Mouse (Mus musculus) 416B (cell line): ENCODE results near the gene Enox1.
A peak's percentile ranks its signal among the peaks of the same experiment; 100 is the strongest.
"Not testable (repeated sequence)": the region's sequence is repeated elsewhere in the genome, so short reads cannot be mapped to it uniquely, and the experiment has no call there.

Experiments used
- DNase-seq: peaks from one replicate; pipeline ENCODE4 v3.0.0; 2011; ENCODE audit warnings: low read depth

The Enox1 gene

DNA sequence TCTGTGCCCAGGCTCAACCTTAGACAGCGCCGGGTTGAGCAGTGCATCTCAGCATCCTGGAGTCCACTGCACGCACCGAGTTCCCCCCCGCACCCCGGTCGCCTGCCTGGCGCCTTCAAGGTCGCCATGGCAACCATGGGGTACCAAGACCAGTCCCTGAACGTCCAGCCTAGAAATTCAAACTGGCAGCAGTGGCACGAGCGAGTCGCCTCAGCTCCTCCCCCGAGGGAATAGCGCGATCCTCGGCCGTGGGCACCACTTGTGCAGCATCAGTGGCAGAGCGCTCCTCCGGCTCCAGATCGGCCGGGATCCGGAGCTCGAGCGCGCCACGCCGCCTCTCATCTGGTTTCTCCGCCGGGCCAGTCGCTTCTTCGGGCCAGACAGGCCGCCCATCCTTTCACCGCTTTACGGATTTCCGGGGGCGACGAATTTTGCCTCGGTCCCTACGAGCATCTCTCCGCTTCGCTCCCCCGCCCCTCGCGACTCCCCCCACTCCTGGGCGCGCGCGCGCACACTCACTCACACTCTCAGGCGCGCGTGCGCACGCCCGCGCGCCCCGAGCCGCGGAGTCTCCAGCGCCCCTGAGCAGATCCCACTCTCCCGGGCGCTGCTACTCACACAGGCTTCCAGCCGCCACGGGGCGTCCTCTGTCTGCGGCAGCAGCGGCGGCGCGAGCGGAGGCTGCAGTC, at the start of gene Enox1:
Gene Enox1, plus strand, starts transcription at position 542 of the 689 bp plus-strand sequence.
- no peak for DNase-seq

DNA sequence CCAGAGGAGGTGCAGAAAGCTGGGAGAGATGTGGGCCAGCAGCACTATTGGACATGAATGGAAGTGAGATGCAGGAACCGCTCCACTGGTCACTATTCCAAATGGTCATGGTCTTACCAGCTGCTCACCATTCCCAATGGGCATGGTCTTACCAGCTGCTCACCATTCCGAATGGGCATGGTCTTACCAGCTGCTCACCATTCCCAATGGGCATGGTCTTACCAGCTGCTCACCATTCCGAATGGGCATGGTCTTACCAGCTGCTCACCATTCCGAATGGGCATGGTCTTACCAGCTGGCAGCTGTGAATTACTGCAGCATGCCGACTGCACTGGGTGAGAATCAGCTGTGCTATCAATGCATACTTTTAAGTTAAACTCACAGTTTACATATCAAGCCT, 45.9 kb upstream of the Enox1 start:
- not testable (repeated sequence) for DNase-seq

DNA sequence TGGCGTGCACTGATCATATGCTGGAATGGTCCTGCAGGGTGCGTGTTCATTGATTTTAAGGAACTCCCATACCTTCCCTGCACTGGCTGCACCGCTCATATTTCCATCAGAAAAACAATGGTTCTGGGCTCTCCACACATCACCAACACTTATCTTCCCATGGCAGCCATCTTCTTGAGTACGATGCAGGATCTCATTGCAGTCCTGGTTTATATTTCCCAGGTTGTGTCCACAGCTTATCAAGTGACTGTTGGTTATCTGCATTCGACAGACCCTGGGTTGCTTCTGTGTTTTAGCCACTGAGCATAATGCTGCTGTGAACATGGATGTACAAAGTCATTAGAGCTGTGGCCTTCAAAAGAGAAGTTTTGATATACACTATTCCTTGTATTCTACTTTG, 26.0 kb upstream of the Enox1 start:
- DNase-seq, result no peak

DNA sequence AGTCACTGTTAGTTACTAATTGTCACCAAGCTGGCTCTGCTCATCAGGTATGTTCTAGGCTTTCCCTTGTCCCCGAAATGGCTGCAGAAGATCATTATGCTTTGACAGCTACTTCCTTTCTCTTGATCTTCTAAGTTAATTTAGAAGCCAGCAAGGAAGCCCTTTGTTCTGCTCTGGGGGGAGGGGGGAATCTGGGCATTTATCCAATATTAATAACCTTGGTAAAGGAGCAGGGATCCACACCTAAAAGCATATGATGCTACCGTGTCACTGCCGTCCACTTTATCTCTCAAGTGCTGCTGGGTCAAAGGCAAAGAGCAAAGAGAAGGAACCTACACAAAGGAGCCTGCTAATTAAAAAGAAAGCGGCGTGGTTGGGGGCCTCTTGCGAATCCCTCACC, 19.6 kb upstream of the Enox1 start:
- DNase-seq, result no peak

- DNase-seq, result peak; percentile 90
These were observed 15.0 kb upstream of the Enox1 start for GRCm38 (mm10) chr14:77141324-77142282.

GRCm38 (mm10) chr14:77145103-77145502, 11.5 kb upstream of the Enox1 start:
- DNase-seq, result no peak

DNA sequence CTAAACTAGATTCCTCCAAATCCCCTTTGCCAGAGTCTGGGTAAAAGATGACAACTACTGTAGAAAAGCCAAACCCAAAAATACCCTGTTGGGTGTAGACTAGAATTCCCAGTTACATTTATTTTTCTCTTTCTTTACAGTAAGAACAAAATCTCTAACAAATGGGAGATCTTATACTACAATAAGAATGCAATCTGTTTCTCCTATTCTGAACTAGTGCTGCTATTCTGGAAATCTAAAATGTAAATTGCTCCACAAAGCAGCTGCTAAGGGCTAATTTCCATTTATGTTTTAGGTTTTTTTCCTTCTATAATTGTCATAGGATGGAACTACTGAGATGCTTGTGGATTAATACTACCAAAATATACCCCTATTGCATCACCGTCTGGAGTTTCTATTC, 8.9 kb upstream of the Enox1 start:
- DNase-seq, result no peak

DNA sequence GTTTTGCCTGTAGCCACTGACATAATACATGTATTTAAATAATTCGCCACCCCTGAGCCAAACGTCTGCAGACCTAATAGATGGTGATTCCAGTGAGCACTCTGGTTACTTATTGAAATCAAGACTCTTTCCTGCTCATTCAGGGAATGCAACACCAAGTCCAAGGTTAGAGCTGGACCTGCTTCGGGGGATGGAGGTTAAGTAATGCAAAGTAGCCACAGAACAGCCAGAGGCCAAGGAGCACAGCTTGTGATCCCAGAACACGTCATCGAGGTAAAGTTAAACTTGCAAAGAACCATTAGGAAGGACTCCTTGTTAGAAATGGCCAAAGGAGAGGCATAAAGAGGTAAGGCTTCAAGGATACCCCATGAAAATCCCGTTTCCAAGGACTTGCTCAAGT, 6.0 kb upstream of the Enox1 start:
- no peak for DNase-seq

- DNase-seq, result no peak
These were observed 5.1 kb upstream of the Enox1 start for GRCm38 (mm10) chr14:77151431-77151830.

DNA sequence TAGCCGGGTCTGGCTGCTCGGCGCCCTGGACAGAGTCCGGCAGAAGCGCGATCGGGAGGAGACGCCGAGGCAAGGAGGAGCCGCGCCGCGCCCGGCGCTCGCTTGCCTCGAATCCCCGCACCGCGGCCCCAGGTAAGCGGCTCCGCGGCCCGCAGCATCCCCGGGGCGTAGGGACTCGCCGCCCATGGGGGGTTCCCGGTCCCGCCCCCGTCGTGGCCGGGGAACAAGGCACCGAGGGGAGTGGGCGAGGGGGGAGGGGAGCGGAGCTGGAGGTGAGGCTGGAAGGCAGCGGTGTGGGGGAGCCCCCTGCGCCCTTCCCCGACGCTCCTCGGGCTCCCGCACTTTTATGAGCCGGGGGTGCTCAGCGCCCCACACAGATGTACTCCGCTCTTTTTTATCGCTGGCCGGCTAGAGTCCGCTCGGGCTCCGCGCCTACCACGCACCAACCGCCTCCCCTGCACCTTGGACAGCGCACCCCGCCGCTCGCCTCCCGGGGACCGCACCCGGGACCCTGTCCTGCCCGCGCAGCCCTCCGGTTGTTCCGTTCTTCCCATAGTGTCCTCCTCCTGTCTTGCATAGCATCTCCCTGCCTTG, 445 bp downstream of the Enox1 start:
- DNase-seq, result no peak

DNA sequence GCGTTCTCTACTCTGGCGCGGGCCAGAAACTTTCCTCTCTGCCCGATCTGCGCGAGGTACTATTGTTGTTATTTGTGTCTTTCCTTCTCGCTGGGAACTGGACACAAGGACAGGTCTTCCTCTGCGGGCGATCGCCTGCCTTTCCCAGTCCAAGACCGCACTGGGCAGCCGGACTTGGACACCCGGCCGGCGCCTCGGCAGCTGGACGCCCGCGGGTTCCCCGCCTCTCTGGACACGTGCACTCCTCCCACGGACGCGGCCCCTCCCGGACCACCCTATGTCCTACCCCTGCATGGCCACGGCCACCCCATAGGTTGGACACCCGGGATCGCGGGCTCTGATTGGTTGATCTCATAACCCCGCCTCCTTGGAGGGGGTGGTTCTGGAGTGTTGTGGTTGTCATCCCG, 945 bp downstream of the Enox1 start:
- no peak for DNase-seq

DNA sequence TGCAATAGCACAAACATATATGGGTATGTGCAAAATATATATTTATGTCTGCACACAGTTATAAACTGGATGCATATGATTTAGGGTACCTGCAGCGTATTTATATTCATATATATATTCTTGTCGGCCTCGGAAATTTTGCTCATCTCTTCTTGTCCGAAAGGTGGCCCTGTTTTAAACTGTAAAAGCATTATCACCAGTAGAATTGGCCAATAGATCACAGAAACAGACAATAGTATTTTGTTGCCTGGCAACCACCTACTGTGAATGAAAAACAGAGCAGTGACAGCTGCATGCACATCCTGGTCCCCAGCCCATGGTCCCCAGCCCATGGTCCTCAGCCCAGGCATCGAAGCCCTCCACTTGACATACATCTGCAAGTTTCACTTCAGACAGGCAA, 2.8 kb downstream of the Enox1 start:
- DNase-seq, result no peak

DNA sequence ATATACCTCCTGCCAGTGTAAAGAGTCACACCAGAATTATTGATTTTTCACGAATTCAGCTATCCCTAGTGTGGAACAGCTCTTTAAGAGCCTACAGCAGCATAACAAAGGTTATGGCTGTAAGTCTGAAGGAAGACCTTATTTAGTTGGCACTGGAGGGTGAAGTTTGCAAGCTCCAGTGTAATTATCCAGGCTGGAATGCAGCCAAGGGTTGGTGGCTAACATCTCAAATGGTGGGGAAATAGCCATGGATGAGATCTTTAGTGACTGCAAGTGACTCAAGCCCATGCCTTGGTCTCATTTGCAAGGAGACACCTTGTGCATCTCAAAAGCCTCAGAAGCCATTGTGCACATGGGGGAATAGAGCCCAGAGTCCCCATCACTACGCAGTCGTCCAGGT, 5.9 kb downstream of the Enox1 start:
- DNase-seq, result no peak

- DNase-seq, result no peak
These were observed 7.8 kb downstream of the Enox1 start for GRCm38 (mm10) chr14:77164396-77164795.

DNA sequence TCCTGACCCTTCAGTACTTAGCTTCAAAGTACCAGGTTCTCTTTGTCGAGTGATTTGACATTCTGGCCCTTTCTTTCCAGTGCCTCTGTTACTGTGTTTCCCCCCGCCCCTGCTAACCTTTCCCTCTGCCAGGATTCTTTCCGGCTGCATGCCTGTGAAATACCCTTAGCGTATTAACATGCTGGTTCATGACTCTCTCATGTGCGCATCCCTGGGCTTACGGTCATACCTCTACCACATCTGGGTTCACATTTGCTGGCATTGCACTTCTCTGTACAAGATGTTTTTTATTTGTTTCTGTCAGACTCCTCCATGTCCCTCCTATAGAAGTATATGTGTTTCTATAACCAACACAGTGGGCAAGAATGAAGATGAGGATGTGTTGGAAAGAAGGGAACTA, 11.6 kb downstream of the Enox1 start:
- no peak for DNase-seq

- DNase-seq, result no peak
These were observed 17.9 kb downstream of the Enox1 start for GRCm38 (mm10) chr14:77174491-77174890.

GRCm38 (mm10) chr14:77174931-77175330, 18.4 kb downstream of the Enox1 start:
- DNase-seq, result no peak

- DNase-seq, result no peak
These were observed 23.7 kb downstream of the Enox1 start for GRCm38 (mm10) chr14:77180241-77180640.

GRCm38 (mm10) chr14:77180753-77181374, 24.3 kb downstream of the Enox1 start:
- DNase-seq, result no peak

DNA sequence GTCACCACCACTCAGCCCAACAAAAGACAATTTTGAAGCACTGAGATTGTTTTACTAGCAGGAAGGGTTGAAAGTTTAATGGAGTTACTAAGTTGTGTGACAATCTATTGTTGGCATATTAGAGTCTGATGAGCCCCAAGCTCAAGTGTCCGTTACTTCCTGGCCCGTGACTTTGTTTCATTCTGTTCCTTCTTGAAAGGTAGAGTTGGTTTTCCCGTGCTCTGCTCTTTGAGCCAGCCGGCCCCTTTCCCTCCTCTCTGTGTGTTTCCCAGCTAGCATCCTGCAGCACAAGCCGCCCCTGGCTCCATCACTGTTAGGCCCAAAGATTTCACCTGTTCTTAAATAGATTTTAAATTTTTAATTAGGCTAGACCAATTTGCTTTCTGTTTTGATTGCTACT, 26.9 kb downstream of the Enox1 start:
- no peak for DNase-seq

- no peak for DNase-seq
These were observed 33.6 kb downstream of the Enox1 start for GRCm38 (mm10) chr14:77190158-77190557.

- peak; percentile 28 for DNase-seq
These were observed 38.9 kb downstream of the Enox1 start for GRCm38 (mm10) chr14:77195314-77196020.
